Mouse (Mus musculus): Measurements from ENCODE around the gene Kctd11. TPM values are rescaled to one million over a fixed set of nuclear protein-coding genes. Genes with fewer than 3 reads are reported as not detected.

Kctd11 gene
- total and polyA plus RNA-seq, 2 experiments: 0.65 to 1.6 TPM

GRCm38 (mm10) chr11:69914372-69914764, 33.2 kb upstream of the Kctd11 start:
- Histone ChIP-seq H3K79me2 (ENCODE audit: control insufficient read depth, insufficient read depth, low read length) (no peaks in the 10 kb centered on the region; the same call in 1 of the 2 replicates), H3K27ac (replicated peaks; ENCODE audit: insufficient read depth, low read depth, low read length) (peak overlapping the region; percentile 46), H3K36me3 (ENCODE audit: control insufficient read depth, insufficient read depth, low read length) (peaks cover 24% of the 10 kb centered on the region), H3K4me3 (ENCODE audit: insufficient read depth, low read depth, low read length) (peak overlapping the region; percentile 86), H3K27me3 (ENCODE audit: control insufficient read depth, insufficient read depth, low read length) (no peaks in the 10 kb centered on the region), H3K9ac (ENCODE audit: low read depth, low read length) (peak overlapping the region; percentile 89), H3K4me1 (ENCODE audit: control insufficient read depth, insufficient read depth, low read length) (peaks cover 18% of the 10 kb centered on the region)
- WGBS: 4% methylated on average over 17 of the region's 17 CpGs
- TF ChIP-seq POLR2A (IDR thresholded peaks at IDR 0.05; ENCODE audit: extremely low read depth, insufficient read depth, low read length) (no peak), CTCF (IDR thresholded peaks at IDR 0.05; ENCODE audit: low read depth, low read length) (no peak)
- DNase-seq (ENCODE audit: extremely low read depth, low read depth, low spot score): no peak

- Histone ChIP-seq H3K4me3 (ENCODE audit: insufficient read depth, low read depth, low read length) (peak within 1 kb of the TSS; percentile 86), H3K4me1 (ENCODE audit: control insufficient read depth, insufficient read depth, low read length) (peaks cover 14% of the 10 kb centered on the region), H3K27me3 (ENCODE audit: control insufficient read depth, insufficient read depth, low read length) (no peaks in the 10 kb centered on the region), H3K9ac (ENCODE audit: low read depth, low read length) (peak within 1 kb of the TSS; percentile 89), H3K36me3 (ENCODE audit: control insufficient read depth, insufficient read depth, low read length) (peaks cover 20% of the 10 kb centered on the region), H3K79me2 (ENCODE audit: control insufficient read depth, insufficient read depth, low read length) (no peaks in the 10 kb centered on the region), H3K27ac (replicated peaks; ENCODE audit: insufficient read depth, low read depth, low read length) (peak within 1 kb of the TSS; percentile 46)
- 2% methylated on average over 61 of the region's 61 CpGs for WGBS
- TF ChIP-seq CTCF (IDR thresholded peaks at IDR 0.05; ENCODE audit: low read depth, low read length) (no peak), POLR2A (IDR thresholded peaks at IDR 0.05; ENCODE audit: extremely low read depth, insufficient read depth, low read length) (peak; percentile 40; the same call in 1 of the 2 replicates)
- peak; percentile 85 for DNase-seq (ENCODE audit: extremely low read depth, low read depth, low spot score)
These were observed 32.6 kb upstream of the Kctd11 start, which contains the start of gene Gps2 for GRCm38 (mm10) chr11:69913554-69914371. Gps2 (plus strand) TSS chr11:69913888.

GRCm38 (mm10) chr11:69912716-69913530, 31.7 kb upstream of the Kctd11 start:
- TF ChIP-seq POLR2A (IDR thresholded peaks at IDR 0.05; ENCODE audit: extremely low read depth, insufficient read depth, low read length) (no peak), CTCF (IDR thresholded peaks at IDR 0.05; ENCODE audit: low read depth, low read length) (no peak)
- Histone ChIP-seq H3K36me3 (ENCODE audit: control insufficient read depth, insufficient read depth, low read length) (peaks cover 12% of the 10 kb centered on the region), H3K27ac (replicated peaks; ENCODE audit: insufficient read depth, low read depth, low read length) (no peak overlapping the region), H3K9ac (ENCODE audit: low read depth, low read length) (no peak overlapping the region), H3K4me1 (ENCODE audit: control insufficient read depth, insufficient read depth, low read length) (peaks cover 14% of the 10 kb centered on the region), H3K27me3 (ENCODE audit: control insufficient read depth, insufficient read depth, low read length) (no peaks in the 10 kb centered on the region), H3K79me2 (ENCODE audit: control insufficient read depth, insufficient read depth, low read length) (no peaks in the 10 kb centered on the region), H3K4me3 (ENCODE audit: insufficient read depth, low read depth, low read length) (peak overlapping the region; percentile 86; the same call in 1 of the 2 replicates)
- no peak for DNase-seq (ENCODE audit: extremely low read depth, low read depth, low spot score)
- 70% methylated on average over 15 of the region's 15 CpGs for WGBS

- TF ChIP-seq CTCF (IDR thresholded peaks at IDR 0.05; ENCODE audit: low read depth, low read length) (no peak), POLR2A (IDR thresholded peaks at IDR 0.05; ENCODE audit: extremely low read depth, insufficient read depth, low read length) (no peak)
- Histone ChIP-seq H3K4me1 (ENCODE audit: control insufficient read depth, insufficient read depth, low read length) (peaks cover 14% of the 10 kb centered on the region), H3K27me3 (ENCODE audit: control insufficient read depth, insufficient read depth, low read length) (no peaks in the 10 kb centered on the region), H3K79me2 (ENCODE audit: control insufficient read depth, insufficient read depth, low read length) (no peaks in the 10 kb centered on the region), H3K9ac (ENCODE audit: low read depth, low read length) (no peak overlapping the region), H3K27ac (replicated peaks; ENCODE audit: insufficient read depth, low read depth, low read length) (no peak overlapping the region), H3K4me3 (ENCODE audit: insufficient read depth, low read depth, low read length) (no peak overlapping the region), H3K36me3 (ENCODE audit: control insufficient read depth, insufficient read depth, low read length) (peaks cover 14% of the 10 kb centered on the region)
- WGBS: 95% methylated on average over 6 of the region's 6 CpGs
- DNase-seq (ENCODE audit: extremely low read depth, low read depth, low spot score): no peak
These were observed 30.5 kb upstream of the Kctd11 start for GRCm38 (mm10) chr11:69911701-69912100.

- H3K9ac ChIP-seq (ENCODE audit: low read depth, low read length): no peak overlapping the region
- DNase-seq (ENCODE audit: extremely low read depth, low read depth, low spot score): no peak
- no peak overlapping the region for H3K4me3 ChIP-seq (ENCODE audit: insufficient read depth, low read depth, low read length)
- H3K27me3 ChIP-seq (ENCODE audit: control insufficient read depth, insufficient read depth, low read length): no peaks in the 10 kb centered on the region
- no peak for TF ChIP-seq CTCF (IDR thresholded peaks at IDR 0.05; ENCODE audit: low read depth, low read length)
- no peak for TF ChIP-seq POLR2A (IDR thresholded peaks at IDR 0.05; ENCODE audit: extremely low read depth, insufficient read depth, low read length)
- peaks cover 10% of the 10 kb centered on the region for H3K36me3 ChIP-seq (ENCODE audit: control insufficient read depth, insufficient read depth, low read length)
- WGBS: 87% methylated on average over 17 of the region's 17 CpGs
- H3K79me2 ChIP-seq (ENCODE audit: control insufficient read depth, insufficient read depth, low read length): no peaks in the 10 kb centered on the region
- H3K27ac ChIP-seq (replicated peaks; ENCODE audit: insufficient read depth, low read depth, low read length): no peak overlapping the region
- peaks cover 14% of the 10 kb centered on the region for H3K4me1 ChIP-seq (ENCODE audit: control insufficient read depth, insufficient read depth, low read length)
These were observed 29.8 kb upstream of the Kctd11 start for GRCm38 (mm10) chr11:69910781-69911560.

Measured in liver, adult 2 months (tissue).